Mouse (Mus musculus): ENCODE results near the gene Tmprss13. TPM values are rescaled to one million over a fixed set of nuclear protein-coding genes. Genes with fewer than 3 reads are reported as not detected.

The Tmprss13 gene
- total RNA-seq, 2 experiments from 2014 or later, result 0.20 to 0.23 TPM

DNA sequence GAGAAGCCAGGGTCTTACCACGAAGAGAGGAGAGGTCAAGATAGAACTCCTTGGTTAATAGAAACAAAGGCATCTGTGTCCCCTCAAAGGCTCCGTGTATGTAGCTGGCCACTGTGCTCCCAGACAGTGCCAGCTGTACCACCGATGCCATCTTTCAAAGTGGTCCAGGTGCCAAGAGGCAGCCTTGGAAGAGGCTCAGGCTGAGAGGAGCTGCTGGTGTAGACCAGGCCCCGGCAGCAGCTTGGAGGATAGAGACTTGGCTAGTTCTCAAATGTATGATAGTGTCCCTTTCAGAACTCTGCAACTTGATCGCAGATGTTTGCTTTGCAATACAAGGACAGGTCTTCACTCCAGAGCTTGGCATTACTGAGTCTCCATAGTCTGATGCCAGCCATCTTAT is 63.4 kb downstream of the Tmprss13 start:
- no peak for DNase-seq

GRCm38 (mm10) chr9:45382834-45383233 is 63.9 kb downstream of the Tmprss13 start:
- no peak for DNase-seq

DNA sequence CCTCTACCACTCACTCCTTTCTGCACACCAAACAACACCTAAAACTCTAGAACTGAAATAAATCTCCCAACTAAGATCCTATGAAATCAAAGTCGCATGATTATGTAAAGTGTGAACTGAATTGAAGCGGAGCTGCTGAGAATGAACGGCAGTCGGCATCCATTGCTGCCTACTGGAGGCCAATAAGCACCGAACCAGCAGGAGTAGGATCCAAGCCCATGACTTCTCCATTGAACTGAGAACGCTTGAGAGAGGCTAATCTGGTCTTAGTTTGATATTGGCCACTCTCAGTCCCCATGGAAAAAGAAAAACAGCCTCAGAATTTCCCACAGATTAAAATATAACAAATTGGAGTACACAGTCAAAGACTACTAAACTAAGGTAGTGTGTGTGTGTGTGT is 65.0 kb downstream of the Tmprss13 start:
- DNase-seq, result no peak

DNA sequence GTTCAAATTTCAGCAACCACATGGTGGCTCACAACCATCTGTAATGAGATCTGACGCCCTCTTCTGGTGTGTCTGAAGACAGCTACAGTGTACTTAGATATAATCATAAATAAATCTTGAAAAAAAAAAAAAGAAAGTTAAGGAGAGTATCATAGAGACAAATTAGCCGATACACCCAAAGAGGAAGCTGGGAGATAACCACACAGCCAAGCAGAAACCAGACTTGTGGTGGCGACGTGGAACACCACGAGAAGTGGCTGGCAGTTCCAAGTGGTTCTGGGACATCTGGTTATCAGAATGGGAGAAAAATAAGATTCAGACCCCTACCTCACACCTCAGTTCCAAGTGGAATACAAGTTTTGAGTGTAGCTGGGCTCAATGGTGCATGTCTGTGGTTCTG is 67.8 kb downstream of the Tmprss13 start:
- no peak for DNase-seq

- peak; percentile 86 for DNase-seq
These were observed 69.6 kb downstream of the Tmprss13 start for GRCm38 (mm10) chr9:45388385-45388994.

DNA sequence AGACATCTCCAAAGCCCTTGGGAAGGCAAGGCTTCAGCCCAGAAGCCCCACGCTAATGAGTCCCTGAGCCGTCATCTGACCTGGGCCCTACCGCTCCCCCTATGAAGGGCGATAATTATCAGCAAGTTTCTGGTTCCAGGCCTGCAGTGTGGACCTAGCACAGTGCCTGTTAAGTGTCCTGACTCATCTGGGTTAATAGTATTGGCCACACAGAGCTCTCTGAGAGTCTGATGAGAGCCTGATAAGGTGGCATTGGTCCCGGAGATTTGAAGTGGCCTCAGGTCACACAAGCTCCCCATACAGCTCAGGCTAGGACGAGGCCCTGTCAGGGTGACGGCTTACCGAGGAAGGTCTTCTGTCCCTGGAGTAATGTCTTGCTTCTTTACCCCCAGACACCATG is 70.7 kb downstream of the Tmprss13 start:
- DNase-seq, result no peak

DNA sequence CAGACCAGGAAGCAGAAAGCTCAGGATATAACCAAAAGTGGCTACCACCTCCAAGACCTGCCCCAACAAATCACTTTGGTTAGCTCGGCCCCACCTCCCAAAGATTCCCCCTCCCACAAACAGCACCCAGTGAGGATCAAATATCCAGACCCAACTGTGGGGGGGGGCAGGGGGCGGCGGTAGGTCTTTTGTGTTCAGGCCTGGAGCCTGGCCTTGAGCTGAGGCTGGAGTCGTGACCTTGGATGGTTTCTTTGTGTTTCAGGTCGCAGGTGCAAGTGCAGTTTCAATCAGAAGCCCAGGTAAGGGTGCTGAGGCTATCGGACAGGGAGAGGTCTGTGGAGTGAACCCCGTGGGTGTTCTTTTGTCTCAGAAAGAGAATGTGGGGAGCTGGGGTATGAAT is 72.4 kb downstream of the Tmprss13 start:
- no peak for DNase-seq

DNA sequence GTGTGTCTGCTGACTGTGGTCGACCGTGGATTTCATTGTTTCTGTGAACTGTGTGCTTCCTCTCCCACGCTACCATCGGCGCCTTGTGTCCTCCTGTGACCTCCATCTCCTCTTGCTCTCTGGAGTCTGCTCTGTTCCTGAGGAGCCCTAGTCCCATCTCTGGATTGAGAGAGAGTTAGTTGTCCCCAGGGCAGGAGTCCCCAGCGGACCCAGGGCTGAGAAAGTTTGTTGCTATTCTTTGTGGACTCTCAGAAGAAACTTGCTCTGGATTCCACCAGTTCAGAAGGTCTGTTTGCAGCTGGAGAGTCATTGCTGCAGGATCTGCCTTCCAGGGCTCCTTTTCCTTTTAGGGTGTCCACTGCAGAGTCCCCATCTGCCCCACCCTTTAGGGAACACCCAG is 76.3 kb downstream of the Tmprss13 start:
- no peak for DNase-seq

- no peak for DNase-seq
These were observed 76.9 kb downstream of the Tmprss13 start for GRCm38 (mm10) chr9:45395796-45396195.

Other genes with a start within 250 kb of the Tmprss13 start
- gene Jaml, start 239.9 kb upstream of the Tmprss13 start, total RNA-seq (2021), result 1 to 10 TPM; 1.9 to 3.1 TPM
- 10 to 100 TPM; 10.6 to 15.7 TPM for gene Scn2b, start 201.3 kb upstream of the Tmprss13 start, total RNA-seq (2021)
- gene Scn4b, start 180.7 kb upstream of the Tmprss13 start, total RNA-seq (2021), result under 1 TPM; 0.60 to 0.66 TPM
- gene BC049352, start 137.1 kb upstream of the Tmprss13 start, total RNA-seq (2021), result under 1 TPM in 1 of 2 experiments, not detected in 1; 0.36 TPM
- gene Tmprss4, start 115.0 kb upstream of the Tmprss13 start, total RNA-seq (2021), result not detected
- 1 to 10 TPM; 2.4 to 2.5 TPM for gene Il10ra, start 50.0 kb upstream of the Tmprss13 start, total RNA-seq (2021)
- 100 to 1,000 TPM; 222 to 224 TPM for gene Fxyd6, start 51.1 kb downstream of the Tmprss13 start, total RNA-seq (2021)
- 1 to 10 TPM; 2.4 to 4.8 TPM for gene Fxyd2, start 80.6 kb downstream of the Tmprss13 start, total RNA-seq (2021)
- 1 to 10 TPM in 1 of 2 experiments, under 1 TPM in 1; 0.50 to 1.4 TPM for gene Dscaml1, start 107.5 kb downstream of the Tmprss13 start, total RNA-seq (2021)

Measured in adrenal gland, postnatal 36 days (tissue).